Mouse (Mus musculus) embryonic facial prominence, embryonic 13.5 days (tissue): ENCODE data around the gene Gm20896. TPM values are rescaled to one million over a fixed set of nuclear protein-coding genes. Genes with fewer than 3 reads are reported as not detected.
"Not testable (repeated sequence)": the region's sequence is repeated elsewhere in the genome, so short reads cannot be mapped to it uniquely, and the experiment has no call there.

Experiments
- ATAC-seq: fragments of 200-750 bp; cut with Nextera tagmentation; 2 replicates; pipeline ENCODE4 v1.8.0; 2017; ENCODE audit warnings: low read depth; ENCODE audit not compliant: insufficient number of reproducible peaks, insufficient read depth, low FRiP score, low TSS enrichment
- H3K27ac ChIP-seq: fragments of 300-500 bp; sonication (generic); 2 replicates; pipeline ENCODE4 v1.5.1; 2015; ENCODE audit warnings: moderate library complexity, mild to moderate bottlenecking, inconsistent platforms
- H3K27me3 ChIP-seq: fragments of 300-500 bp; sonication (generic); 2 replicates; pipeline ENCODE4 v1.6.1; 2015; ENCODE audit warnings: mild to moderate bottlenecking, inconsistent platforms
- H3K36me3 ChIP-seq: fragments of 300-500 bp; sonication (generic); 2 replicates; pipeline ENCODE4 v1.6.1; 2015; ENCODE audit warnings: mild to moderate bottlenecking, inconsistent platforms
- H3K4me1 ChIP-seq: fragments of 300-500 bp; sonication (generic); 2 replicates; pipeline ENCODE4 v1.6.1; 2015; ENCODE audit warnings: inconsistent platforms
- H3K4me2 ChIP-seq: fragments of 300-500 bp; sonication (generic); 2 replicates; pipeline ENCODE4 v1.6.1; 2015; ENCODE audit warnings: moderate library complexity, mild to moderate bottlenecking, inconsistent platforms
- H3K4me3 ChIP-seq: fragments of 300-500 bp; sonication (generic); 2 replicates; pipeline ENCODE4 v1.5.1; 2015; ENCODE audit warnings: mild to moderate bottlenecking, inconsistent platforms
- H3K9ac ChIP-seq: fragments of 300-500 bp; sonication (generic); 2 replicates; pipeline ENCODE4 v1.6.1; 2015; ENCODE audit warnings: mild to moderate bottlenecking, inconsistent platforms
- H3K9me3 ChIP-seq: fragments of 300-500 bp; sonication (generic); 2 replicates; pipeline ENCODE4 v1.6.1; 2016; ENCODE audit warnings: inconsistent platforms
- WGBS: fragments of 180-500 bp; shearing (Covaris S2); methylation state at CpG from one replicate; pipeline ENCODE4 v1.1.7; 2015; ENCODE audit warnings: mixed read lengths; 5-methylcytosine and 5-hydroxymethylcytosine counted together
- polyA plus RNA-seq: library from polyadenylated mRNA; unstranded; fragments of >200 nt; fragmentation: Nextera tagmentation; extraction: Ambion mirVana; gene quantifications from 2 replicates; pipeline ENCODE4 v1.2.1, GENCODE M21; 2015

The Gm20896 gene
- polyA plus RNA-seq = not detected in 2 replicates

GRCm38 (mm10) chrY:35921426-35921825 lies at the start of gene Gm20896:
Gene Gm20896, minus strand, starts transcription at chrY:35921526.
- H3K27ac ChIP-seq, H3K4me2 ChIP-seq, H3K4me3 ChIP-seq, H3K9ac ChIP-seq, H3K36me3 ChIP-seq, H3K27me3 ChIP-seq, ATAC-seq, H3K9me3 ChIP-seq, H3K4me1 ChIP-seq: not testable (repeated sequence)
- WGBS = no CpG with 5 or more reads among the region's 6 CpGs
